Mouse (Mus musculus): Measurements from ENCODE around the gene Mapkbp1. TPM values are rescaled to one million over a fixed set of nuclear protein-coding genes. Genes with fewer than 3 reads are reported as not detected.

Mapkbp1 gene
- polyA plus RNA-seq, 1 experiment: 13.4 TPM

- TF ChIP-seq EP300 (IDR thresholded peaks at IDR 0.05; ENCODE audit: insufficient read depth, low read depth, low read length) (no peak), CTCF (IDR thresholded peaks at IDR 0.05; ENCODE audit: low read depth, low read length) (no peak), POLR2A (IDR thresholded peaks at IDR 0.05; ENCODE audit: insufficient read depth, low read length) (no peak)
- no peaks in the 10 kb centered on the region for H3K9me3 ChIP-seq (replicated peaks; ENCODE audit: control insufficient read depth, insufficient read depth, low read length, poor library complexity, severe bottlenecking)
- H3K27ac ChIP-seq (ENCODE audit: insufficient read depth, low read length): no peak overlapping the region
- no peaks in the 10 kb centered on the region for H3K36me3 ChIP-seq (ENCODE audit: control insufficient read depth, insufficient read depth, low read length, poor library complexity, severe bottlenecking)
- no peaks in the 10 kb centered on the region for H3K4me1 ChIP-seq (ENCODE audit: control insufficient read depth, insufficient read depth, low read length)
- no peaks in the 10 kb centered on the region for H3K27me3 ChIP-seq (ENCODE audit: control insufficient read depth, insufficient read depth, low read length, poor library complexity, severe bottlenecking)
- no peak overlapping the region for H3K4me3 ChIP-seq (ENCODE audit: low read depth, low read length)
- H3K9ac ChIP-seq (ENCODE audit: low read depth, poor library complexity, severe bottlenecking): no peak overlapping the region
These were observed 13.4 kb downstream of the Mapkbp1 start for GRCm38 (mm10) chr2:119985871-119986270.

GRCm38 (mm10) chr2:119986369-119986768 lies 13.9 kb downstream of the Mapkbp1 start:
- Histone ChIP-seq H3K4me3 (ENCODE audit: low read depth, low read length) (no peak overlapping the region), H3K27me3 (ENCODE audit: control insufficient read depth, insufficient read depth, low read length, poor library complexity, severe bottlenecking) (no peaks in the 10 kb centered on the region), H3K9me3 (replicated peaks; ENCODE audit: control insufficient read depth, insufficient read depth, low read length, poor library complexity, severe bottlenecking) (no peaks in the 10 kb centered on the region), H3K4me1 (ENCODE audit: control insufficient read depth, insufficient read depth, low read length) (no peaks in the 10 kb centered on the region), H3K36me3 (ENCODE audit: control insufficient read depth, insufficient read depth, low read length, poor library complexity, severe bottlenecking) (no peaks in the 10 kb centered on the region), H3K27ac (ENCODE audit: insufficient read depth, low read length) (no peak overlapping the region), H3K9ac (ENCODE audit: low read depth, poor library complexity, severe bottlenecking) (no peak overlapping the region)
- TF ChIP-seq CTCF (IDR thresholded peaks at IDR 0.05; ENCODE audit: low read depth, low read length) (no peak), EP300 (IDR thresholded peaks at IDR 0.05; ENCODE audit: insufficient read depth, low read depth, low read length) (no peak), POLR2A (IDR thresholded peaks at IDR 0.05; ENCODE audit: insufficient read depth, low read length) (no peak)

DNA sequence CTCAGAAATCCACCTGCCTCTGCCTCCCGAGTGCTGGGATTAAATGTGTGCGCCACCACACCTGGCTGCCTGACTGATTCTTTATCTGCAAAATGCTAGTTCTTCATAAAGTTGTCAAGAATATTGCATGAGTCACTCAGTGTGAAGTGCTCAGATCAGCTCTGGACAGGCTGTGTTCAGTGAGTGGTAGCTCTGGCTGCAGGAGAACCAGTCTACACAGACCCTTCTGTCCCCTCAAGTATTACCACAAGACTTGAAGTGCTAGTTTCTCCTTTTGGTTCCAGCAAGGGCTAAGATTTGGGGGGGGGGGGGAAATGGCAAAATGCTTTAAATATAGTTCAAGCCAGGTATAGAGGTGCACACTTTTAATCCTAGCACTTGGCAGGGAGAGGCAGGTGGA lies 14.9 kb downstream of the Mapkbp1 start:
- Histone ChIP-seq H3K36me3 (ENCODE audit: control insufficient read depth, insufficient read depth, low read length, poor library complexity, severe bottlenecking) (no peaks in the 10 kb centered on the region), H3K9me3 (replicated peaks; ENCODE audit: control insufficient read depth, insufficient read depth, low read length, poor library complexity, severe bottlenecking) (no peaks in the 10 kb centered on the region), H3K27ac (ENCODE audit: insufficient read depth, low read length) (no peak overlapping the region), H3K4me1 (ENCODE audit: control insufficient read depth, insufficient read depth, low read length) (no peaks in the 10 kb centered on the region), H3K4me3 (ENCODE audit: low read depth, low read length) (no peak overlapping the region), H3K9ac (ENCODE audit: low read depth, poor library complexity, severe bottlenecking) (no peak overlapping the region), H3K27me3 (ENCODE audit: control insufficient read depth, insufficient read depth, low read length, poor library complexity, severe bottlenecking) (no peaks in the 10 kb centered on the region)
- TF ChIP-seq EP300 (IDR thresholded peaks at IDR 0.05; ENCODE audit: insufficient read depth, low read depth, low read length): no peak
- no peak for TF ChIP-seq POLR2A (IDR thresholded peaks at IDR 0.05; ENCODE audit: insufficient read depth, low read length)
- TF ChIP-seq CTCF (IDR thresholded peaks at IDR 0.05; ENCODE audit: low read depth, low read length): no peak

DNA sequence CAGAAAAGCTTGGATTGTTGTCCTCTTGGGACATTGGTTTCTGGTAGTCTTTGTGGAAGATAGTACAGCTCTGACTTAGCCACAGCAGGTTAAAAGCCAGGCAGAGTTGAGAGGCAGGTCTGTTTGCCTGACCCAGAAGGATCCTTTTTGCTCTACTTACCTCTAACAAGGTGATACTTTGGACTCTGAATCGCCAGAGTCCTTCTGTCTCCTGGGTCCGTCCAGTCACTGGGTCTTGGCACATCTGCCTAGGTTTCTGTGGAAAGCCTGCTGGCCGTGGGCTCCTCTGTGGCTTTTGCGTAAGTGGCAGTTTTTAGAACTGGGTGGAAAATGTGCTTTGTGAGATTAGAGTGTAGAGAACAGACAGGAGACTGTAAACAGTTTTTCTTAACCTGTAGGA lies 16.5 kb downstream of the Mapkbp1 start:
- no peaks in the 10 kb centered on the region for H3K4me1 ChIP-seq (ENCODE audit: control insufficient read depth, insufficient read depth, low read length)
- no peaks in the 10 kb centered on the region for H3K36me3 ChIP-seq (ENCODE audit: control insufficient read depth, insufficient read depth, low read length, poor library complexity, severe bottlenecking)
- no peak overlapping the region for H3K27ac ChIP-seq (ENCODE audit: insufficient read depth, low read length)
- H3K9ac ChIP-seq (ENCODE audit: low read depth, poor library complexity, severe bottlenecking): no peak overlapping the region
- H3K27me3 ChIP-seq (ENCODE audit: control insufficient read depth, insufficient read depth, low read length, poor library complexity, severe bottlenecking): no peaks in the 10 kb centered on the region
- H3K9me3 ChIP-seq (replicated peaks; ENCODE audit: control insufficient read depth, insufficient read depth, low read length, poor library complexity, severe bottlenecking): no peaks in the 10 kb centered on the region
- H3K4me3 ChIP-seq (ENCODE audit: low read depth, low read length): no peak overlapping the region
- TF ChIP-seq CTCF (IDR thresholded peaks at IDR 0.05; ENCODE audit: low read depth, low read length) (no peak), EP300 (IDR thresholded peaks at IDR 0.05; ENCODE audit: insufficient read depth, low read depth, low read length) (no peak), POLR2A (IDR thresholded peaks at IDR 0.05; ENCODE audit: insufficient read depth, low read length) (no peak)

- TF ChIP-seq CTCF (IDR thresholded peaks at IDR 0.05; ENCODE audit: low read depth, low read length): no peak
- TF ChIP-seq EP300 (IDR thresholded peaks at IDR 0.05; ENCODE audit: insufficient read depth, low read depth, low read length): no peak
- no peak for TF ChIP-seq POLR2A (IDR thresholded peaks at IDR 0.05; ENCODE audit: insufficient read depth, low read length)
- Histone ChIP-seq H3K27ac (ENCODE audit: insufficient read depth, low read length) (no peak overlapping the region), H3K9me3 (replicated peaks; ENCODE audit: control insufficient read depth, insufficient read depth, low read length, poor library complexity, severe bottlenecking) (no peaks in the 10 kb centered on the region), H3K27me3 (ENCODE audit: control insufficient read depth, insufficient read depth, low read length, poor library complexity, severe bottlenecking) (no peaks in the 10 kb centered on the region), H3K9ac (ENCODE audit: low read depth, poor library complexity, severe bottlenecking) (no peak overlapping the region), H3K36me3 (ENCODE audit: control insufficient read depth, insufficient read depth, low read length, poor library complexity, severe bottlenecking) (no peaks in the 10 kb centered on the region), H3K4me1 (ENCODE audit: control insufficient read depth, insufficient read depth, low read length) (no peaks in the 10 kb centered on the region), H3K4me3 (ENCODE audit: low read depth, low read length) (no peak overlapping the region)
These were observed 18.4 kb downstream of the Mapkbp1 start for GRCm38 (mm10) chr2:119990881-119991280.

- H3K27me3 ChIP-seq (ENCODE audit: control insufficient read depth, insufficient read depth, low read length, poor library complexity, severe bottlenecking): no peaks in the 10 kb centered on the region
- no peaks in the 10 kb centered on the region for H3K9me3 ChIP-seq (replicated peaks; ENCODE audit: control insufficient read depth, insufficient read depth, low read length, poor library complexity, severe bottlenecking)
- no peaks in the 10 kb centered on the region for H3K4me1 ChIP-seq (ENCODE audit: control insufficient read depth, insufficient read depth, low read length)
- no peak overlapping the region for H3K9ac ChIP-seq (ENCODE audit: low read depth, poor library complexity, severe bottlenecking)
- TF ChIP-seq EP300 (IDR thresholded peaks at IDR 0.05; ENCODE audit: insufficient read depth, low read depth, low read length) (no peak), POLR2A (IDR thresholded peaks at IDR 0.05; ENCODE audit: insufficient read depth, low read length) (no peak), CTCF (IDR thresholded peaks at IDR 0.05; ENCODE audit: low read depth, low read length) (no peak)
- H3K27ac ChIP-seq (ENCODE audit: insufficient read depth, low read length): no peak overlapping the region
- H3K4me3 ChIP-seq (ENCODE audit: low read depth, low read length): no peak overlapping the region
- no peaks in the 10 kb centered on the region for H3K36me3 ChIP-seq (ENCODE audit: control insufficient read depth, insufficient read depth, low read length, poor library complexity, severe bottlenecking)
These were observed 19.9 kb downstream of the Mapkbp1 start for GRCm38 (mm10) chr2:119992349-119992748.

Measured in ES-Bruce4 (cell line).